Mouse (Mus musculus) stomach, postnatal 0 days (tissue): ENCODE data around the gene Usp10.

Experiments used
- CTCF ChIP-seq: IDR thresholded peaks from 2 replicates; pipeline ENCODE4 v1.5.1; 2016; ENCODE audit warnings: antibody characterized with exemption, low read depth, mild to moderate bottlenecking, moderate library complexity
- EP300 ChIP-seq: optimal IDR thresholded peaks from 2 replicates; pipeline ENCODE3; 2016; ENCODE audit warnings: antibody characterized with exemption

GRCm38 (mm10) chr8:119885612-119886011, 24.5 kb upstream of the Usp10 start:
- no peak for TF ChIP-seq EP300
- no peak for TF ChIP-seq CTCF
